Mouse (Mus musculus): Measurements from ENCODE around the gene Plxnb3. TPM values are rescaled to one million over a fixed set of nuclear protein-coding genes. Genes with fewer than 3 reads are reported as not detected.

Gene Plxnb3
- polyA plus RNA-seq, 1 experiment = not detected

DNA sequence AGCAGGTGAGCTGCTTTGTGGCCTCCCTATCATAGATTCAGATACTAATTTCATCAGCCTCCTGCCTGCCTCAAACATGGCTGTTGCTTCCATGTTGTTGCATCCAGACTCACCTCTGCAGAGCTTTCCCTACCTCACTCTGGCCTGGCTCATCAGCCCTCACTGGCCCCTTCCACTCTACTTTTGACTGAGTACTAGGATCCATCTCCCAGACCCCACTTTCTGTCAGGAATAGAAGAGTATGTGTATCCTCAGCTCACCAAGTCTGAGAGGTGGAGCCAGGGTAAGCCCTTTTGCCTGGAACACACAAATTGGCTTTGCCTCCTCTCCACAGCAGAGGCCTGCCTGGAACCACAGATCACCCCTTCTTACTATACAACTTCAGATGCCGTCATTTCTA is 31.6 kb downstream of the Plxnb3 start:
- Histone ChIP-seq H3K4me3 (replicated peaks; ENCODE audit: control insufficient read depth, low read depth, low read length) (no peak overlapping the region), H3K27ac (ENCODE audit: control insufficient read depth, insufficient read depth, low read depth, low read length, poor library complexity) (no peak overlapping the region), H3K4me1 (ENCODE audit: control insufficient read depth, insufficient read depth, low read length) (no peaks in the 10 kb centered on the region)
- 72% methylated on average over 1 of the region's 1 CpGs for WGBS
- TF ChIP-seq CTCF (IDR thresholded peaks at IDR 0.05; ENCODE audit: control insufficient read depth, insufficient read depth, low read length) (no peak), POLR2A (IDR thresholded peaks at IDR 0.05; ENCODE audit: borderline replicate concordance, control insufficient read depth, low read depth, low read length) (no peak)

DNA sequence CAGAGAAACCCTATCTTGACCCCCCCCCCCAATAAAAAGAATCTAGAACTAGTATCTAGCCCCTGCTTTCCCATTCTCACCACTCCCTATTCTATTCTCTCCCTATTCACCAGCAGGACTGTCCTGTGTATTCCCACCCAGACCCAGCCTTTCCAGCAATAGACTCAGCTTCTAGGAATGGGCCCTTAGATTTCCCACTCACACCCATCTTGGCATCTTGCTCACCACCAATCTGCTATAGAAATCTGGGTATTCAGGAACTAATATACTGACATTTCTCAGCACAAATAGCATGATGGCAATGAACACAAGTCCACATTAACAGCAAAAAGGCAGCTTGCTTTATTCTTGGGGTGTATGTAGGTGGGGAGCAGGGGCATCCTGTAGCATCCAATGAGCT is 36.1 kb downstream of the Plxnb3 start:
- no peak overlapping the region for H3K27ac ChIP-seq (ENCODE audit: control insufficient read depth, insufficient read depth, low read depth, low read length, poor library complexity)
- H3K4me1 ChIP-seq (ENCODE audit: control insufficient read depth, insufficient read depth, low read length) = no peaks in the 10 kb centered on the region
- no peak for TF ChIP-seq CTCF (IDR thresholded peaks at IDR 0.05; ENCODE audit: control insufficient read depth, insufficient read depth, low read length)
- H3K4me3 ChIP-seq (replicated peaks; ENCODE audit: control insufficient read depth, low read depth, low read length) = no peak overlapping the region

DNA sequence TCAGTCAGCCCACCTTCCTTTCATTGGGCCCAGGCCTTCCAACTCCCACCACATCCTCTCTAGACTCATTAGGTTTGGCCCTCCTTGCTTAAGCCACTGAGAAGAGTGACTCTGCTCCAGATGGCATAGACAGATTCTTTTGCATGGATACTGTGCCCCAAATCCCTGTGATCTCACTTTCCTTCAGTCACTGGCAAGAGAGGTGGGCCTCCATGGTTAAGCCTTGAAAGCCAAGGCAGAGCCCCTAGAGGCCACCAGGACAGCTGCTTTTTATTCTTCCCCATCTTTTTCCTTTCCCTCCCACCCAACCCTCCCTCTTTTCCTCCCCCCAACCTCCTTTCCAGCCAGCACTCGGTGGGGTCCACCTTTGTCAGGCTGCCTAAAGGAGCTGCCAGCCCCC is 36.6 kb downstream of the Plxnb3 start:
- 15% methylated on average over 1 of the region's 1 CpGs for WGBS
- no peak for TF ChIP-seq POLR2A (IDR thresholded peaks at IDR 0.05; ENCODE audit: borderline replicate concordance, control insufficient read depth, low read depth, low read length)
- TF ChIP-seq CTCF (IDR thresholded peaks at IDR 0.05; ENCODE audit: control insufficient read depth, insufficient read depth, low read length) = no peak
- Histone ChIP-seq H3K4me1 (ENCODE audit: control insufficient read depth, insufficient read depth, low read length) (no peaks in the 10 kb centered on the region), H3K27ac (ENCODE audit: control insufficient read depth, insufficient read depth, low read depth, low read length, poor library complexity) (no peak overlapping the region), H3K4me3 (replicated peaks; ENCODE audit: control insufficient read depth, low read depth, low read length) (no peak overlapping the region)

DNA sequence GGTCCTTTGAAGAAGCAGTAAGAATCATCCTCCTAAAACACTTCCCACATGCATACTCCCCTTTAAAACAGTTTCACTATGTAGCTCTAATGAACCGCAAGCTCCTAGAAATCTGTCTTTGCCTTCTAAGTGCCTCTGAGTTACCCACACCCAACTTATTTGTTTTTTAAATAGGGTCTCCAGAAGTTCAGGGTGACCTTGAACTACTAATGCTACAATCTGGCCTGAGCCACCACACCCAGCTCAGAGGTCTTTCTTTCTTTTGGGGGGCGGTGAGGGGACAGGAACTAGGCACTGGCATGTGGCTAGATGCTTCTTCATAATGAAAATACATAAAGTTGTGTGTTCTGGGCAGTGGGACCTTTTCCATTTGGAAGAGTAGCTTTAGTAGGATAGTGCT is 40.6 kb downstream of the Plxnb3 start:
- Histone ChIP-seq H3K4me1 (ENCODE audit: control insufficient read depth, insufficient read depth, low read length) (no peaks in the 10 kb centered on the region), H3K4me3 (replicated peaks; ENCODE audit: control insufficient read depth, low read depth, low read length) (no peak overlapping the region), H3K27ac (ENCODE audit: control insufficient read depth, insufficient read depth, low read depth, low read length, poor library complexity) (no peak overlapping the region)
- TF ChIP-seq CTCF (IDR thresholded peaks at IDR 0.05; ENCODE audit: control insufficient read depth, insufficient read depth, low read length) = no peak
- no peak for TF ChIP-seq POLR2A (IDR thresholded peaks at IDR 0.05; ENCODE audit: borderline replicate concordance, control insufficient read depth, low read depth, low read length)
- WGBS = 89% methylated on average over 2 of the region's 2 CpGs

DNA sequence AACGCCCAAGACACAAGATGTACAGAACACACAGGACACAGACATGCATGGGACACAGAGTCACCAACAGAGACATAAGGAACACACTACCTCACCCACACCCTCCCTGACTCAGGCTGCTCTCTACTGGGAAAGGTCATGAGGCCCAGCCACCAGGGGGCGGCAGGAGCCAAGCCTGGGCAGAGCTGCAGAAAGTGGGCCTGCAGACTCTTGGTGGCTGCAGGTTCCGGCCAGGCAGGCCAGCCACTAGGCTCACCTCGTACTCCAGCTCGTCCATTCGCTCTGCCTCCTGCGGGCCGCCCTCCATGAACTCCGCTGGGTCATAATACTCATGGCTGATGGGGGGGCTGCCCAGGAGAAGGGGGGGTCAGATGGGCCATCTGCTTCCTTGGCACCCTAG is 41.6 kb downstream of the Plxnb3 start:
- 22% methylated on average over 9 of the region's 9 CpGs for WGBS

DNA sequence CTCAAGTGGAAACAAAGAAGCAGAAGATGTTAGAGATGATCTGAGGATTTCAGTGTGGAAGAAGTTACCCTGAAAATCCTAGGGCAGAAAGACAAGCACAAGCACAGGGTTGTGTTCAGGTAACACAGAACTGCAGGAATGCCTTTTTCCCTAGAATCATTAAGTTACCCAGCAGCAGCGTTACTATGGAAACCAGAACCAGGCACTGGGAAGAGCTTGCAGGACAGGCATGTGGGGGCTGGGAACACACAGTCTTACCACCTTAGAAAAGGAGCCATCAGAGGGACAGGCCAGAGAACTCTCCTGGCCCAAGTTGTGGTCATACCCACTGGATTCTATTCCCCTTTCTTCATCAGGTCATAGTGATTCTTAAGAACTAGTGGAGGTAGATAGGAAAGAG is 48.9 kb downstream of the Plxnb3 start:
- Histone ChIP-seq H3K27ac (ENCODE audit: control insufficient read depth, insufficient read depth, low read depth, low read length, poor library complexity) (no peak overlapping the region), H3K4me3 (replicated peaks; ENCODE audit: control insufficient read depth, low read depth, low read length) (no peak overlapping the region), H3K4me1 (ENCODE audit: control insufficient read depth, insufficient read depth, low read length) (no peaks in the 10 kb centered on the region)
- TF ChIP-seq CTCF (IDR thresholded peaks at IDR 0.05; ENCODE audit: control insufficient read depth, insufficient read depth, low read length) (no peak), POLR2A (IDR thresholded peaks at IDR 0.05; ENCODE audit: borderline replicate concordance, control insufficient read depth, low read depth, low read length) (no peak)
- WGBS = 70% methylated on average over 1 of the region's 1 CpGs

More for the DNA sequence above, 41.6 kb downstream of the Plxnb3 start:
- TF ChIP-seq POLR2A (IDR thresholded peaks at IDR 0.05; ENCODE audit: borderline replicate concordance, control insufficient read depth, low read depth, low read length) (no peak), CTCF (IDR thresholded peaks at IDR 0.05; ENCODE audit: control insufficient read depth, insufficient read depth, low read length) (peak; percentile 85)
- no peak overlapping the region for H3K4me3 ChIP-seq (replicated peaks; ENCODE audit: control insufficient read depth, low read depth, low read length)
- H3K4me1 ChIP-seq (ENCODE audit: control insufficient read depth, insufficient read depth, low read length) = no peaks in the 10 kb centered on the region
- no peak overlapping the region for H3K27ac ChIP-seq (ENCODE audit: control insufficient read depth, insufficient read depth, low read depth, low read length, poor library complexity)

DNA sequence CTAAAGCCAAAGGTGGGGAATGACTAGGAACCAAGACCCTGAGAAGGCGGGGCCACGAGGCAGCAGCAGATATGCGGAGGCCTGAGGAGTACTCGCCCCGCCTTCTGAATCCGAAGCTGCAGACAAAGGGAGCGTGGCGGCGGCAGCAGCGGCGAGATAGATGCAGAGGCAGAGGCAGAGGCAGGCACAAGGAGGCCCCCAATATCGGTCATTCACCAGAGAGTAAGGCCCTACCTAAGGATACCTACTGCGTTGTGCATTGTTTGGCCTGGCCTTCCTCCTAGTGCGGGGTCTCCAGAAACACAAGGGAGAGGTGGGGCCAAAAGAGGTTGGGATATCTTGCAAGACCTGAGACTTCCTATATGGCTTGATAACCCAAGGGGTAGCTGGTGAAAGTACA is 58.2 kb downstream of the Plxnb3 start:
- Histone ChIP-seq H3K4me3 (replicated peaks; ENCODE audit: control insufficient read depth, low read depth, low read length) (no peak overlapping the region), H3K27ac (ENCODE audit: control insufficient read depth, insufficient read depth, low read depth, low read length, poor library complexity) (no peak overlapping the region; the same call in 1 of the 2 replicates), H3K4me1 (ENCODE audit: control insufficient read depth, insufficient read depth, low read length) (no peaks in the 10 kb centered on the region; the same call in 1 of the 2 replicates)
- TF ChIP-seq CTCF (IDR thresholded peaks at IDR 0.05; ENCODE audit: control insufficient read depth, insufficient read depth, low read length) = no peak
- 66% methylated on average over 14 of the region's 14 CpGs for WGBS

DNA sequence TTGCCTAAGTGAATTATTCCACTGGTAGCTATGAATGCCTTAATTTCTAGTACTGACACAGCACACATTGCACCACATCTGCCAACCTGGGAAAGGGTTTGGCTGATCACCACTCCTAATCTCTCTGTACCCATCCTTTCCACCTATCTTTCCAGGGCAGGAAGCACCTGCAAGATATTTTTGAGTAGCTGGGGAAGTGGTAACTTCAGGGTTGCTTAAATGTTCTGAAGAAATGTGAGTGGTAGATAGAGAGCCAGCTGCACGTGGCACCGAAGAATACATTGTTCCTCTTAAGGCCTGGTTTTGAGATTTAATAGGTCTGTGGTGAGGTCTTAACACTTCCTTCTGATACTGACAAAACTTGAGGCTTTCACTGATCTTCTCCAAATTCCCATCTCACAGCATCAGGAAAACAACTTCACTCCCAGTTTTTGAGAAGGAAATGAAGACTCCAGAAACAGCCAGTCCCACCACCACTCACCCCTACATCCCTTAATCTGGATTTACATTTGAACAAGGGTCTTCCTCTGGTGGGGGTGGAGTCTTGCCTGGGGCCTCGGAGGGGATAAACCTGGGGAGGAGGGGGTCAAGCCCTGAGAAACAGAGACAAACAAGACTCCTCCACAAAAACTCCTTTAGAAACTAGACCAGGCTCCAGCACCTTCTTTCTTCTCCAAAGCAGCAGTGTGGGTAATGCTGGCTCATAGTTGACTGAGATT is 59.9 kb downstream of the Plxnb3 start:
- Histone ChIP-seq H3K27ac (ENCODE audit: control insufficient read depth, insufficient read depth, low read depth, low read length, poor library complexity) (no peak overlapping the region), H3K4me1 (ENCODE audit: control insufficient read depth, insufficient read depth, low read length) (no peaks in the 10 kb centered on the region; the same call in 1 of the 2 replicates), H3K4me3 (replicated peaks; ENCODE audit: control insufficient read depth, low read depth, low read length) (no peak overlapping the region)
- 19% methylated on average over 3 of the region's 3 CpGs for WGBS
- TF ChIP-seq CTCF (IDR thresholded peaks at IDR 0.05; ENCODE audit: control insufficient read depth, insufficient read depth, low read length) = no peak
- no peak for TF ChIP-seq POLR2A (IDR thresholded peaks at IDR 0.05; ENCODE audit: borderline replicate concordance, control insufficient read depth, low read depth, low read length)

Other genes with a start within 250 kb of the Plxnb3 start
- gene Dusp9, start 117.7 kb upstream of the Plxnb3 start, polyA plus RNA-seq (2011; ENCODE audit: insufficient read depth, insufficient read length, low replicate concordance, missing spikeins) = 8.1 TPM in 1 of 2 replicates, not detected in the other
- gene Pnck, start 97.0 kb upstream of the Plxnb3 start, polyA plus RNA-seq (2011; ENCODE audit: insufficient read depth, insufficient read length, low replicate concordance, missing spikeins) = 1.7 and 2.2 TPM in 2 replicates
- gene Slc6a8, start 83.9 kb upstream of the Plxnb3 start, polyA plus RNA-seq (2011; ENCODE audit: insufficient read depth, insufficient read length, low replicate concordance, missing spikeins) = 3.5 and 7.7 TPM in 2 replicates
- 52.5 and 94.6 TPM in 2 replicates for gene Bcap31, start 40.9 kb upstream of the Plxnb3 start, polyA plus RNA-seq (2011; ENCODE audit: insufficient read depth, insufficient read length, low replicate concordance, missing spikeins)
- gene Abcd1, start 40.5 kb upstream of the Plxnb3 start, polyA plus RNA-seq (2011; ENCODE audit: insufficient read depth, insufficient read length, low replicate concordance, missing spikeins) = 12.6 and 17.6 TPM in 2 replicates
- 26.5 and 49.6 TPM in 2 replicates for gene Srpk3, start 17.3 kb downstream of the Plxnb3 start, polyA plus RNA-seq (2011; ENCODE audit: insufficient read depth, insufficient read length, low replicate concordance, missing spikeins)
- gene Idh3g, start 29.8 kb downstream of the Plxnb3 start, polyA plus RNA-seq (2011; ENCODE audit: insufficient read depth, insufficient read length, low replicate concordance, missing spikeins) = 56.6 and 111 TPM in 2 replicates
- gene Ssr4, start 29.9 kb downstream of the Plxnb3 start, polyA plus RNA-seq (2011; ENCODE audit: insufficient read depth, insufficient read length, low replicate concordance, missing spikeins) = 47.8 and 107 TPM in 2 replicates
- gene Pdzd4, start 67.9 kb downstream of the Plxnb3 start, polyA plus RNA-seq (2011; ENCODE audit: insufficient read depth, insufficient read length, low replicate concordance, missing spikeins) = 2.2 and 4.7 TPM in 2 replicates
- gene Avpr2, start 135.0 kb downstream of the Plxnb3 start, polyA plus RNA-seq (2011; ENCODE audit: insufficient read depth, insufficient read length, low replicate concordance, missing spikeins) = not detected in 2 replicates
- 3.6 and 12.7 TPM in 2 replicates for gene L1cam, start 139.0 kb downstream of the Plxnb3 start, polyA plus RNA-seq (2011; ENCODE audit: insufficient read depth, insufficient read length, low replicate concordance, missing spikeins)
- 53.5 and 163 TPM in 2 replicates for gene Arhgap4, start 164.8 kb downstream of the Plxnb3 start, polyA plus RNA-seq (2011; ENCODE audit: insufficient read depth, insufficient read length, low replicate concordance, missing spikeins)
- gene Naa10, start 164.9 kb downstream of the Plxnb3 start, polyA plus RNA-seq (2011; ENCODE audit: insufficient read depth, insufficient read length, low replicate concordance, missing spikeins) = 60.9 and 77.0 TPM in 2 replicates
- gene Renbp, start 173.8 kb downstream of the Plxnb3 start, polyA plus RNA-seq (2011; ENCODE audit: insufficient read depth, insufficient read length, low replicate concordance, missing spikeins) = 30.7 and 48.6 TPM in 2 replicates
- gene Hcfc1, start 209.3 kb downstream of the Plxnb3 start, polyA plus RNA-seq (2011; ENCODE audit: insufficient read depth, insufficient read length, low replicate concordance, missing spikeins) = 38.5 and 58.8 TPM in 2 replicates